ENCODE assay signal across 13 mouse cellular contexts in the genomic region with DNA sequence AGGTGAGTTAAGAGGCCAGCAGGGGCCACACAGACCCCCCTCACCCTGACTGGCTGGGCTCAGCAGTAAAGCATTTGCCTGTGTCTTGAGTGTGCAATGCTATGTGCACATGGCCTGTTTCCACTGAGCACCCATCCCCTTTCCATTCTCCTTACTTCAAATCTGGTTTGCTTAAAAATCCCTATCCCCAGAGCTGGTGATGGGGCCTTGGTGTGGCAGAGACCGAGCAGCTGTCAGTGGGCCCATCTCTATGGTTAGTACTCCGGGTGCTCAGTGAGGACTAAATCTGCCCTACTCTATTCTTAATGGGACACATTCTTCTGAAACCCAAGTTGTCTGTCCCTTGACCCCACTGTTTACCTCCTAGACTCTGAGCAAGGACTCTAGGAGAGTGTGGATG. TPM values are rescaled to one million over a fixed set of nuclear protein-coding genes. Genes with fewer than 3 reads are reported as not detected.
DNase-seq lines count a peak whose midpoint lies in the region; ATAC-seq lines count a peak whose summit lies in the region.
"Had no signal": no experiment of that assay in that cellular context is flagged by ENCODE, and none has a peak within 500 bp of the region (broad histone marks: within the 10 kb centered on the region; RNA-seq: fewer than 3 reads in every experiment).

No protein-coding gene starts in this region.

- H3K9ac ChIP-seq in midbrain, embryonic 12.5 days (replicated peaks) = no peak overlapping the region
- H3K9ac ChIP-seq in midbrain, embryonic 11.5 days (ENCODE audit: low read length) = no peak overlapping the region
- peak overlapping the region; percentile 76 for H3K9ac ChIP-seq in forebrain, embryonic 13.5 days
- peak overlapping the region; percentile 88; the same call in 1 of the 2 replicates for H3K9ac ChIP-seq in limb, embryonic 13.5 days
- peak overlapping the region; percentile 87; the same call in 1 of the 2 replicates for H3K9ac ChIP-seq in neural tube, embryonic 14.5 days (replicated peaks; ENCODE audit: low read depth, low read length)
- H3K9ac ChIP-seq: intestine, embryonic 15.5 days had no signal

- peak overlapping the region; percentile 98 for H3K4me2 ChIP-seq in midbrain, embryonic 12.5 days (replicated peaks)
- H3K4me2 ChIP-seq in midbrain, embryonic 11.5 days = no peak overlapping the region
- H3K4me2 ChIP-seq in forebrain, embryonic 13.5 days = peak overlapping the region; percentile 96
- H3K4me2 ChIP-seq in limb, embryonic 13.5 days (replicated peaks) = peak overlapping the region; percentile 97
- peak overlapping the region; percentile 95 for H3K4me2 ChIP-seq in neural tube, embryonic 14.5 days (ENCODE audit: low read depth, low read length)

- H3K9me3 ChIP-seq in midbrain, embryonic 12.5 days = no peaks in the 10 kb centered on the region
- no peaks in the 10 kb centered on the region for H3K9me3 ChIP-seq in midbrain, embryonic 11.5 days (ENCODE audit: control insufficient read depth, low read length)
- no peaks in the 10 kb centered on the region for H3K9me3 ChIP-seq in forebrain, embryonic 13.5 days (replicated peaks)
- no peaks in the 10 kb centered on the region for H3K9me3 ChIP-seq in limb, embryonic 13.5 days
- H3K9me3 ChIP-seq in neural tube, embryonic 14.5 days (ENCODE audit: control insufficient read depth, low read length) = no peaks in the 10 kb centered on the region
- H3K9me3 ChIP-seq: G1E; intestine, embryonic 15.5 days had no signal

- H3K27ac ChIP-seq in midbrain, embryonic 12.5 days (replicated peaks) = no peak overlapping the region
- H3K27ac ChIP-seq in midbrain, embryonic 11.5 days (ENCODE audit: low read depth, low read length) = no peak overlapping the region
- H3K27ac ChIP-seq in forebrain, embryonic 13.5 days = no peak overlapping the region
- H3K27ac ChIP-seq in limb, embryonic 13.5 days = no peak overlapping the region
- H3K27ac ChIP-seq in neural tube, embryonic 14.5 days (ENCODE audit: low read depth, low read length) = no peak overlapping the region
- H3K27ac ChIP-seq: intestine, embryonic 15.5 days; macrophage had no signal

- no peak overlapping the region for H3K4me3 ChIP-seq in midbrain, embryonic 12.5 days
- H3K4me3 ChIP-seq in midbrain, embryonic 11.5 days (ENCODE audit: low read depth, low read length) = no peak overlapping the region
- peak overlapping the region; percentile 55 for H3K4me3 ChIP-seq in forebrain, embryonic 13.5 days
- peak overlapping the region; percentile 77 for H3K4me3 ChIP-seq in limb, embryonic 13.5 days
- H3K4me3 ChIP-seq in neural tube, embryonic 14.5 days (ENCODE audit: low read depth, low read length) = peak overlapping the region; percentile 81

- peaks cover 54% of the 10 kb centered on the region for H3K27me3 ChIP-seq in midbrain, embryonic 12.5 days
- H3K27me3 ChIP-seq in midbrain, embryonic 11.5 days (ENCODE audit: control insufficient read depth, insufficient read depth, low read length) = peaks cover 23% of the 10 kb centered on the region
- peaks cover 21% of the 10 kb centered on the region for H3K27me3 ChIP-seq in forebrain, embryonic 13.5 days
- H3K27me3 ChIP-seq in limb, embryonic 13.5 days = peaks cover 21% of the 10 kb centered on the region
- 0 out of 2 replicates have a peak, but pooled peaks cover 2% of the 10 kb centered on the region for H3K27me3 ChIP-seq in neural tube, embryonic 14.5 days (ENCODE audit: control insufficient read depth, insufficient read depth, low read length)

- H3K36me3 ChIP-seq in midbrain, embryonic 12.5 days = no peaks in the 10 kb centered on the region
- H3K36me3 ChIP-seq in midbrain, embryonic 11.5 days (ENCODE audit: control insufficient read depth, insufficient read depth, low read length) = no peaks in the 10 kb centered on the region
- peaks cover 17% of the 10 kb centered on the region; the same call in 1 of the 2 replicates for H3K36me3 ChIP-seq in forebrain, embryonic 13.5 days (ENCODE audit: poor library complexity, severe bottlenecking)
- H3K36me3 ChIP-seq in limb, embryonic 13.5 days = peaks cover 9% of the 10 kb centered on the region; the same call in 1 of the 2 replicates
- H3K36me3 ChIP-seq in neural tube, embryonic 14.5 days (ENCODE audit: control insufficient read depth, insufficient read depth, low read length) = no peaks in the 10 kb centered on the region
- H3K36me3 ChIP-seq: G1E; intestine, embryonic 15.5 days had no signal

- 63% methylated on average over 2 of the region's 2 CpGs for WGBS in midbrain, embryonic 12.5 days
- 62% methylated on average over 2 of the region's 2 CpGs for WGBS in midbrain, embryonic 11.5 days
- WGBS in forebrain, embryonic 13.5 days = 74% methylated on average over 2 of the region's 2 CpGs
- 50% methylated on average over 2 of the region's 2 CpGs for WGBS in limb, embryonic 13.5 days
- 62% methylated on average over 2 of the region's 2 CpGs for WGBS in neural tube, embryonic 14.5 days

- no peak for ATAC-seq in midbrain, embryonic 12.5 days (ENCODE audit: low FRiP score, low read depth)
- no peak for ATAC-seq in midbrain, embryonic 11.5 days (ENCODE audit: low FRiP score)
- no peak for ATAC-seq in forebrain, embryonic 13.5 days
- ATAC-seq in limb, embryonic 13.5 days (ENCODE audit: low FRiP score, low read depth) = no peak
- ATAC-seq in neural tube, embryonic 14.5 days (ENCODE audit: low read depth) = no peak
- no peak for ATAC-seq in CD4-positive, CD25-positive, alpha-beta regulatory T cell, adult 4 months
- ATAC-seq in erythroblast, adult 5-6 weeks (replicated peaks; ENCODE audit: low FRiP score, poor library complexity, severe bottlenecking) = no peak
- ATAC-seq: intestine, embryonic 15.5 days had no signal

- peaks cover 17% of the 10 kb centered on the region for H3K4me1 ChIP-seq in midbrain, embryonic 12.5 days
- peaks cover 11% of the 10 kb centered on the region for H3K4me1 ChIP-seq in midbrain, embryonic 11.5 days (ENCODE audit: control insufficient read depth, insufficient read depth, low read length)
- peaks cover 42% of the 10 kb centered on the region for H3K4me1 ChIP-seq in forebrain, embryonic 13.5 days
- peaks cover 34% of the 10 kb centered on the region for H3K4me1 ChIP-seq in limb, embryonic 13.5 days
- H3K4me1 ChIP-seq in neural tube, embryonic 14.5 days (ENCODE audit: control insufficient read depth, insufficient read depth, low read length) = peaks cover 16% of the 10 kb centered on the region

- no peak for DNase-seq in midbrain, embryonic 11.5 days (ENCODE audit: low spot score, missing footprints)
- DNase-seq in yolk sac, embryonic 10.5 days (ENCODE audit: low spot score) = no peak
- DNase-seq: heart, adult 11 months; thymus, postnatal 25 days had no signal

RNA-seq across cellular contexts. Expression of a gene that starts 2.0 kb away (rescaled TPM):
- 3.4 and 3.5 TPM in 2 replicates for polyA plus RNA-seq in midbrain, embryonic 12.5 days (2016; fragmentation: Nextera tagmentation; extraction: Ambion mirVana)
- polyA plus RNA-seq in midbrain, embryonic 11.5 days (2014; fragmentation: Nextera tagmentation; extraction: Ambion mirVana) = 1.4 and 1.8 TPM in 2 replicates
- polyA plus RNA-seq in forebrain, embryonic 13.5 days (2015; fragmentation: Nextera tagmentation; extraction: Ambion mirVana) = 2.8 and 3.5 TPM in 2 replicates
- 2.1 and 3.6 TPM in 2 replicates for polyA plus RNA-seq in limb, embryonic 13.5 days (2015; fragmentation: Nextera tagmentation; extraction: Ambion mirVana)
- polyA plus RNA-seq in neural tube, embryonic 14.5 days (2014; fragmentation: Nextera tagmentation; extraction: Ambion mirVana) = 11.2 and 12.8 TPM in 2 replicates
- not detected for polyA plus RNA-seq in CD4-positive, CD25-positive, alpha-beta regulatory T cell, adult 4 months (2017; shearing (Covaris generic))
- not detected in 2 replicates for total RNA-seq in erythroblast, adult 5-6 weeks (2015; ENCODE audit: low replicate concordance)
- total RNA-seq in erythroblast, adult 5-6 weeks (2017; ENCODE audit: low replicate concordance) = not detected in 2 replicates
- polyA plus RNA-seq: G1E, macrophage had no signal

Comparison
In these comparisons a context has a peak if more than half of its experiments do, and no peak if none do; other contexts are left out.
1. H3K4me3 ChIP-seq: peak in forebrain, embryonic 13.5 days (single experiment), limb, embryonic 13.5 days (single experiment) and neural tube, embryonic 14.5 days (single experiment); none in midbrain, embryonic 12.5 days (single experiment) and midbrain, embryonic 11.5 days (single experiment).
2. H3K9ac ChIP-seq: peak in forebrain, embryonic 13.5 days (single experiment), limb, embryonic 13.5 days (single experiment) and neural tube, embryonic 14.5 days (single experiment); none in midbrain, embryonic 12.5 days (single experiment) and midbrain, embryonic 11.5 days (single experiment).